8 mouse cellular contexts compared by ENCODE assay signal in the genomic region with DNA sequence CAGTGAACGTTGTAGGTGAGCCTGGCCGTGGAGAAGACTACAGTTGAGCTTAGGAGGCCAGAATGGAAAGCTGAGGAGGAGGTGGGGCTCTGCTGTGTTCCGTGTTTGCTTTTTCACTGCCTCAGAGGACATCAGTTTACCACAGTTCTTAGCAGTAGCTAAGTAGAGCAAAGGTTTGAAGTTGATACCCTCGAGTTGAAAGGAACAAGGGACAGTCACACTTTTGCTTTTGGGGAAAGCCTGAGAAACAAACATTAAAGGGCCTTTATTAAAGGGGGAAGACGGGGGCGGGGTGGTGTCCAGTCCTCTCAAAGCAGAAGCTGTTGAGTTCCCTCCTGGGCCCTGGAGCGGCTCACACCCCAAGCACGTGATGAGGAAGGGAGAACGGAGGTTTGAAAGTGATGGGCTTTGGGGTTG. TPM values are rescaled to one million over a fixed set of nuclear protein-coding genes. Genes with fewer than 3 reads are reported as not detected.
DNase-seq lines count a peak whose midpoint lies in the region; ATAC-seq and TF ChIP-seq lines count a peak whose summit lies in the region.

No protein-coding gene starts in this region.

- TF ChIP-seq CTCF in heart, postnatal 0 days (IDR thresholded peaks at IDR 0.05; ENCODE audit: low read depth) = no peak

- peak overlapping the region; percentile 61; the same call in 1 of the 2 replicates for H3K9ac ChIP-seq in heart, postnatal 0 days (replicated peaks; ENCODE audit: low read depth, low read length)
- H3K9ac ChIP-seq in liver, embryonic 16.5 days (ENCODE audit: low read depth, low read length) = peak overlapping the region; percentile 59

- H3K4me1 ChIP-seq in heart, embryonic 10.5 days = peaks cover 30% of the 10 kb centered on the region
- H3K4me1 ChIP-seq in brown adipose tissue, adult 24 weeks (ENCODE audit: control insufficient read depth, insufficient read depth, insufficient read length, low read length) = no peaks in the 10 kb centered on the region
- peaks cover 12% of the 10 kb centered on the region for H3K4me1 ChIP-seq in heart, postnatal 0 days (ENCODE audit: control insufficient read depth, insufficient read depth)
- peaks cover 21% of the 10 kb centered on the region for H3K4me1 ChIP-seq in liver, embryonic 16.5 days (ENCODE audit: control insufficient read depth, low read depth, low read length)

- H3K4me2 ChIP-seq in heart, postnatal 0 days (ENCODE audit: low read depth, low read length) = peak overlapping the region; percentile 96
- peak overlapping the region; percentile 80 for H3K4me2 ChIP-seq in liver, embryonic 16.5 days (ENCODE audit: low read depth, low read length)

- H3K27ac ChIP-seq in heart, embryonic 10.5 days = peak overlapping the region; percentile 84; the same call in 1 of the 2 replicates
- H3K27ac ChIP-seq in brown adipose tissue, adult 24 weeks (replicated peaks; ENCODE audit: low read depth, low read length) = peak overlapping the region; percentile 50; the same call in 1 of the 2 replicates
- H3K27ac ChIP-seq in heart, postnatal 0 days (ENCODE audit: low read depth) = no peak overlapping the region; the same call in 1 of the 2 replicates
- no peak overlapping the region for H3K27ac ChIP-seq in liver, embryonic 16.5 days (ENCODE audit: low read length)

- H3K36me3 ChIP-seq in heart, embryonic 10.5 days = no peaks in the 10 kb centered on the region
- H3K36me3 ChIP-seq in heart, postnatal 0 days (replicated peaks; ENCODE audit: control insufficient read depth, insufficient read depth, low read length) = no peaks in the 10 kb centered on the region
- H3K36me3 ChIP-seq in liver, embryonic 16.5 days (ENCODE audit: control insufficient read depth, insufficient read depth) = no peaks in the 10 kb centered on the region

- TF ChIP-seq EP300 in heart, postnatal 0 days (IDR thresholded peaks at IDR 0.05; ENCODE audit: low read depth) = no peak

- H3K27me3 ChIP-seq in heart, embryonic 10.5 days (ENCODE audit: insufficient read depth, poor library complexity, severe bottlenecking) = peaks cover 42% of the 10 kb centered on the region
- H3K27me3 ChIP-seq in heart, postnatal 0 days (ENCODE audit: control insufficient read depth, insufficient read depth, low read length) = no peaks in the 10 kb centered on the region
- H3K27me3 ChIP-seq in liver, embryonic 16.5 days (ENCODE audit: control insufficient read depth, insufficient read depth, low read depth, low read length) = peaks cover 16% of the 10 kb centered on the region

- no peak for DNase-seq in heart, embryonic 10.5 days (ENCODE audit: low spot score)
- no peak for DNase-seq in heart, adult 8-10 months (ENCODE audit: low spot score)
- DNase-seq in heart, postnatal 0 days (ENCODE audit: low spot score) = no peak
- peak; percentile 55 for DNase-seq in naive thymus-derived CD4-positive, alpha-beta T cell, adult 2 months (ENCODE audit: low read depth)
- no peak for DNase-seq in urinary bladder, postnatal 25 days (ENCODE audit: low spot score)

- no peaks in the 10 kb centered on the region for H3K9me3 ChIP-seq in heart, embryonic 10.5 days
- no peaks in the 10 kb centered on the region for H3K9me3 ChIP-seq in heart, postnatal 0 days (replicated peaks; ENCODE audit: control insufficient read depth, low read length)
- no peaks in the 10 kb centered on the region for H3K9me3 ChIP-seq in liver, embryonic 16.5 days (replicated peaks; ENCODE audit: control insufficient read depth, low read length)

- no peak for ATAC-seq in heart, postnatal 0 days (ENCODE audit: insufficient read depth, low read depth)
- no peak for ATAC-seq in liver, embryonic 16.5 days (ENCODE audit: low read depth)
- ATAC-seq in frontal cortex, adult (ENCODE audit: low TSS enrichment) = no peak

- 5% methylated on average over 9 of the region's 9 CpGs for WGBS in heart, embryonic 10.5 days
- WGBS in heart, postnatal 0 days = 18% methylated on average over 9 of the region's 9 CpGs
- 10% methylated on average over 9 of the region's 9 CpGs for whole genome bisulfite sequencing in liver, embryonic 16.5 days (ENCODE audit: insufficient replicate concordance)

- peak overlapping the region; percentile 85 for H3K4me3 ChIP-seq in heart, embryonic 10.5 days
- H3K4me3 ChIP-seq in brown adipose tissue, adult 24 weeks (ENCODE audit: insufficient read depth, low read depth, low read length) = peak overlapping the region; percentile 67
- H3K4me3 ChIP-seq in heart, postnatal 0 days (ENCODE audit: low read depth, low read length) = peak overlapping the region; percentile 61
- H3K4me3 ChIP-seq in liver, embryonic 16.5 days (ENCODE audit: low read depth, low read length) = peak overlapping the region; percentile 64

RNA-seq across cellular contexts. Expression of gene Rreb1, which starts 1.1 kb away (rescaled TPM):
- polyA plus RNA-seq in heart, embryonic 10.5 days (2016; fragmentation: Nextera tagmentation; extraction: Ambion mirVana) = 12.1 and 14.3 TPM in 2 replicates
- total RNA-seq in heart, adult 8-10 months (2022) = 10 to 100 TPM; 44.5 to 54.0 (median 52.6) TPM
- 17.0 and 43.1 TPM in 2 replicates for polyA plus RNA-seq in brown adipose tissue, adult 24 weeks (2012; ENCODE audit: insufficient read depth, insufficient read length, missing spikeins)
- total RNA-seq in heart, postnatal 0 days (2014; rRNA removed; ENCODE audit: low replicate concordance) = 18.2 and 21.2 TPM in 2 replicates
- 6.7 and 8.7 TPM in 2 replicates for polyA plus RNA-seq in heart, postnatal 0 days (2015; fragmentation: Nextera tagmentation; extraction: Ambion mirVana)
- polyA plus RNA-seq in liver, embryonic 16.5 days (2015; fragmentation: Nextera tagmentation; extraction: Ambion mirVana) = 4.2 and 5.9 TPM in 2 replicates

Comparison
In these comparisons a context has a peak if more than half of its experiments do, and no peak if none do; other contexts are left out.
1. H3K27ac ChIP-seq: peak in heart, embryonic 10.5 days (single experiment) and brown adipose tissue, adult 24 weeks (single experiment); none in heart, postnatal 0 days (single experiment) and liver, embryonic 16.5 days (single experiment).
2. Peak in every context shown above with its lines, with median percentiles within 50 percentile points of each other: H3K4me3 ChIP-seq.